Comparison of ENCODE assay signal across 14 mouse cellular contexts in genomic region chrX:99148061-99148905, GRCm38 (mm10). TPM values are rescaled to one million over a fixed set of nuclear protein-coding genes. Genes with fewer than 3 reads are reported as not detected.
A peak's percentile ranks its signal among the peaks of the same experiment; 100 is the strongest.
DNase-seq lines count a peak whose midpoint lies in the region; ATAC-seq lines count a peak whose summit lies in the region.
"Had no signal": no experiment of that assay in that cellular context is flagged by ENCODE, and none has a peak within 500 bp of the region (broad histone marks: within the 10 kb centered on the region; RNA-seq: fewer than 3 reads in every experiment).

No protein-coding gene starts in this region.

- no peak overlapping the region for H3K4me2 ChIP-seq in hindbrain, embryonic 14.5 days (replicated peaks)
- no peak overlapping the region for H3K4me2 ChIP-seq in hindbrain, embryonic 12.5 days (replicated peaks)
- no peak overlapping the region for H3K4me2 ChIP-seq in intestine, embryonic 14.5 days (ENCODE audit: low read length)
- H3K4me2 ChIP-seq: limb, embryonic 15.5 days; midbrain, embryonic 12.5 days had no signal

- DNase-seq in hindbrain, embryonic 14.5 days (ENCODE audit: low spot score) = no peak
- DNase-seq in forebrain, embryonic 10.5 days (ENCODE audit: extremely low spot score, low spot score) = no peak
- DNase-seq in intestine, embryonic 14.5 days (ENCODE audit: low spot score) = no peak
- peak; percentile 74 to 81 for DNase-seq in kidney, postnatal 36 days
- DNase-seq in layer of hippocampus, adult 9-11 months = no peak
- DNase-seq in T-cell, adult 2 months (ENCODE audit: low spot score) = no peak
- DNase-seq in Muller cell, postnatal 12 days (ENCODE audit: inconsistent ontology term) = no peak
- DNase-seq: cerebellum, adult 11 months; right cerebral cortex, postnatal 14 days had no signal

- 53% methylated on average over 11 of the region's 11 CpGs for WGBS in hindbrain, embryonic 14.5 days
- 56% methylated on average over 11 of the region's 11 CpGs for WGBS in hindbrain, embryonic 12.5 days
- WGBS in forebrain, embryonic 10.5 days = 48% methylated on average over 11 of the region's 11 CpGs
- 46% methylated on average over 11 of the region's 11 CpGs for WGBS in intestine, embryonic 14.5 days

- ATAC-seq in hindbrain, embryonic 14.5 days (ENCODE audit: low FRiP score) = peak; percentile 36; the same call in 1 of the 2 replicates
- ATAC-seq in hindbrain, embryonic 12.5 days (ENCODE audit: low FRiP score) = no peak; the same call in 1 of the 2 replicates
- peak; percentile 30; the same call in 1 of the 2 replicates for ATAC-seq in intestine, embryonic 14.5 days (replicated peaks; ENCODE audit: low FRiP score, low TSS enrichment, low read depth)
- ATAC-seq: inflammation-experienced regulatory T-cells, adult 6 months had no signal

- H3K27me3 ChIP-seq in hindbrain, embryonic 14.5 days (ENCODE audit: control insufficient read depth, insufficient read depth, low read length) = no peaks in the 10 kb centered on the region
- H3K27me3 ChIP-seq in hindbrain, embryonic 12.5 days = peaks cover 25% of the 10 kb centered on the region
- H3K27me3 ChIP-seq in forebrain, embryonic 10.5 days (ENCODE audit: poor library complexity, severe bottlenecking) = peaks cover 99% of the 10 kb centered on the region
- H3K27me3 ChIP-seq in intestine, embryonic 14.5 days (replicated peaks; ENCODE audit: control insufficient read depth, insufficient read depth, low read length) = no peaks in the 10 kb centered on the region
- H3K27me3 ChIP-seq: CH12.LX had no signal

- no peak overlapping the region for H3K27ac ChIP-seq in hindbrain, embryonic 14.5 days
- H3K27ac ChIP-seq in hindbrain, embryonic 12.5 days = no peak overlapping the region
- H3K27ac ChIP-seq in forebrain, embryonic 10.5 days = peak overlapping the region; percentile 57
- H3K27ac ChIP-seq in intestine, embryonic 14.5 days (ENCODE audit: low read depth) = no peak overlapping the region
- H3K27ac ChIP-seq: limb, embryonic 15.5 days; midbrain, embryonic 12.5 days had no signal

- H3K36me3 ChIP-seq in hindbrain, embryonic 14.5 days (replicated peaks; ENCODE audit: control insufficient read depth, insufficient read depth) = peaks cover 25% of the 10 kb centered on the region
- peaks cover 26% of the 10 kb centered on the region for H3K36me3 ChIP-seq in hindbrain, embryonic 12.5 days
- peaks cover 84% of the 10 kb centered on the region for H3K36me3 ChIP-seq in forebrain, embryonic 10.5 days (replicated peaks)
- H3K36me3 ChIP-seq in intestine, embryonic 14.5 days (ENCODE audit: control insufficient read depth, insufficient read depth, low read length) = peaks cover 24% of the 10 kb centered on the region

- H3K4me3 ChIP-seq in hindbrain, embryonic 14.5 days (replicated peaks; ENCODE audit: low read length) = no peak overlapping the region
- H3K4me3 ChIP-seq in hindbrain, embryonic 12.5 days = no peak overlapping the region
- H3K4me3 ChIP-seq in forebrain, embryonic 10.5 days = no peak overlapping the region
- H3K4me3 ChIP-seq in intestine, embryonic 14.5 days (ENCODE audit: low read depth, low read length) = no peak overlapping the region
- H3K4me3 ChIP-seq: limb, embryonic 15.5 days; midbrain, embryonic 12.5 days had no signal

- 0 out of 2 replicates have a peak, but pooled peaks cover 13% of the 10 kb centered on the region for H3K4me1 ChIP-seq in hindbrain, embryonic 14.5 days (replicated peaks; ENCODE audit: control insufficient read depth, insufficient read depth, low read length)
- H3K4me1 ChIP-seq in hindbrain, embryonic 12.5 days = peaks cover 55% of the 10 kb centered on the region
- peaks cover 99% of the 10 kb centered on the region for H3K4me1 ChIP-seq in forebrain, embryonic 10.5 days
- no peaks in the 10 kb centered on the region for H3K4me1 ChIP-seq in intestine, embryonic 14.5 days (replicated peaks; ENCODE audit: control insufficient read depth, insufficient read depth, low read length)

- H3K9ac ChIP-seq in hindbrain, embryonic 14.5 days = no peak overlapping the region
- no peak overlapping the region for H3K9ac ChIP-seq in hindbrain, embryonic 12.5 days
- no peak overlapping the region for H3K9ac ChIP-seq in intestine, embryonic 14.5 days (ENCODE audit: low read length)
- H3K9ac ChIP-seq: limb, embryonic 15.5 days; midbrain, embryonic 12.5 days had no signal

- H3K9me3 ChIP-seq in hindbrain, embryonic 14.5 days (ENCODE audit: control insufficient read depth, low read length) = no peaks in the 10 kb centered on the region
- H3K9me3 ChIP-seq in hindbrain, embryonic 12.5 days (replicated peaks) = no peaks in the 10 kb centered on the region
- no peaks in the 10 kb centered on the region for H3K9me3 ChIP-seq in forebrain, embryonic 10.5 days
- H3K9me3 ChIP-seq in intestine, embryonic 14.5 days (ENCODE audit: control insufficient read depth, low read length) = no peaks in the 10 kb centered on the region
- H3K9me3 ChIP-seq: limb, embryonic 15.5 days; midbrain, embryonic 12.5 days had no signal

RNA-seq across cellular contexts. Expression of gene Efnb1, which starts 12.4 kb away (rescaled TPM):
- polyA plus RNA-seq in hindbrain, embryonic 14.5 days (2014; fragmentation: Nextera tagmentation; extraction: Ambion mirVana) = 19.3 and 19.6 TPM in 2 replicates
- 72.2 and 78.8 TPM in 2 replicates for polyA plus RNA-seq in hindbrain, embryonic 12.5 days (2016; fragmentation: Nextera tagmentation; extraction: Ambion mirVana)
- polyA plus RNA-seq in forebrain, embryonic 10.5 days (2016; fragmentation: Nextera tagmentation; extraction: Ambion mirVana) = 71.3 and 72.2 TPM in 2 replicates
- polyA plus RNA-seq in intestine, embryonic 14.5 days (2014; fragmentation: Nextera tagmentation; extraction: Ambion mirVana) = 24.5 and 26.9 TPM in 2 replicates

Comparison
In these comparisons a context has a peak if more than half of its experiments do, and no peak if none do; other contexts are left out.
1. DNase-seq: peak in kidney, postnatal 36 days (2 of 2); none in hindbrain, embryonic 14.5 days (single experiment), forebrain, embryonic 10.5 days (single experiment), intestine, embryonic 14.5 days (single experiment), layer of hippocampus, adult 9-11 months (single experiment), T-cell, adult 2 months (single experiment) and Muller cell, postnatal 12 days (single experiment).